Comparison of ENCODE assay signal across 24 mouse cellular contexts in the genomic region with DNA sequence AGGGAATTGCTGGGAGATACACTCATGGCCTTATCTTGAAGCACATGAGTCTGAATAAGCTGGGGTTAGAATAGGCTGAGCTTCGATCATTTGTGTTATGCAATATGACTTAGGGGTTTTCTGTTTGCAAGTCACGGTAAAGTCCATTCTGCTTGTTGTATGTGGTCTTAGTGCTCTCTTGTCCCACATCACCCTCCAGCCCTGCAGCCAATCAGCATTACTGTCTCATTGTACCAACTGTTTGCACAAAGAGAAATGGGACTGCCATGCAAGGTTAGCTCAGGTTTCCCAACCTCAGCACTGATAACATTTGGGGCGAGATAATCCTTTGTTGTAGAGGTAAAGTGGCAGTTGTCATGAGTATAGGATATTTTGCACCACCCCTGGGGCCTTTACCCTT. TPM values are rescaled to one million over a fixed set of nuclear protein-coding genes. Genes with fewer than 3 reads are reported as not detected.
DNase-seq lines count a peak whose midpoint lies in the region; ATAC-seq and TF ChIP-seq lines count a peak whose summit lies in the region.
"Had no signal": no experiment of that assay in that cellular context is flagged by ENCODE, and none has a peak within 500 bp of the region (broad histone marks: within the 10 kb centered on the region; RNA-seq: fewer than 3 reads in every experiment).

No protein-coding gene starts in this region.

- no peak overlapping the region for H3K4me3 ChIP-seq in liver, embryonic 13.5 days (replicated peaks)
- no peak overlapping the region for H3K4me3 ChIP-seq in liver, postnatal 0 days (ENCODE audit: low read depth, low read length)
- no peak overlapping the region for H3K4me3 ChIP-seq in midbrain, postnatal 0 days (ENCODE audit: low read depth, low read length)
- H3K4me3 ChIP-seq: embryonic facial prominence, embryonic 15.5 days; erythroblast, embryonic 14.5 days; forebrain, embryonic 10.5 days; gastrocnemius, adult 2 months; heart, embryonic 15.5 days had no signal

- no peak for TF ChIP-seq EP300 in liver, postnatal 0 days (IDR thresholded peaks at IDR 0.05; ENCODE audit: low read depth)

- no peaks in the 10 kb centered on the region for H3K36me3 ChIP-seq in liver, embryonic 13.5 days
- H3K36me3 ChIP-seq in liver, postnatal 0 days (replicated peaks; ENCODE audit: insufficient read depth, low read length) = no peaks in the 10 kb centered on the region
- H3K36me3 ChIP-seq in midbrain, postnatal 0 days (ENCODE audit: insufficient read depth, low read length) = no peaks in the 10 kb centered on the region
- H3K36me3 ChIP-seq: embryonic facial prominence, embryonic 15.5 days; forebrain, embryonic 10.5 days; heart, embryonic 15.5 days had no signal

- no peak for TF ChIP-seq CTCF in liver, postnatal 0 days (IDR thresholded peaks at IDR 0.05; ENCODE audit: low read depth)
- TF ChIP-seq CTCF in midbrain, postnatal 0 days (IDR thresholded peaks at IDR 0.05) = no peak

- peaks cover 45% of the 10 kb centered on the region for H3K4me1 ChIP-seq in liver, embryonic 13.5 days (replicated peaks)
- H3K4me1 ChIP-seq in liver, postnatal 0 days (ENCODE audit: insufficient read depth) = peaks cover 12% of the 10 kb centered on the region
- H3K4me1 ChIP-seq in midbrain, postnatal 0 days (ENCODE audit: insufficient read depth, low read length) = peaks cover 5% of the 10 kb centered on the region

- H3K4me2 ChIP-seq in liver, embryonic 13.5 days = no peak overlapping the region
- no peak overlapping the region for H3K4me2 ChIP-seq in liver, postnatal 0 days (ENCODE audit: low read depth, low read length)
- H3K4me2 ChIP-seq in midbrain, postnatal 0 days (ENCODE audit: low read depth, low read length, poor library complexity, severe bottlenecking) = no peak overlapping the region
- H3K4me2 ChIP-seq: embryonic facial prominence, embryonic 15.5 days; heart, embryonic 11.5 days; heart, embryonic 15.5 days; hindbrain, embryonic 14.5 days had no signal

- H3K27ac ChIP-seq in liver, embryonic 13.5 days = peak overlapping the region; percentile 60
- H3K27ac ChIP-seq in liver, postnatal 0 days (ENCODE audit: low read depth) = peak overlapping the region; percentile 3; the same call in 1 of the 2 replicates
- H3K27ac ChIP-seq in midbrain, postnatal 0 days (ENCODE audit: low read depth, low read length) = no peak overlapping the region
- H3K27ac ChIP-seq: embryonic facial prominence, embryonic 15.5 days; forebrain, embryonic 10.5 days; gastrocnemius, adult 2 months; heart, embryonic 15.5 days; hindbrain, embryonic 14.5 days had no signal

- H3K9ac ChIP-seq in liver, embryonic 13.5 days = no peak overlapping the region
- no peak overlapping the region for H3K9ac ChIP-seq in liver, postnatal 0 days (replicated peaks)
- no peak overlapping the region for H3K9ac ChIP-seq in midbrain, postnatal 0 days (replicated peaks; ENCODE audit: low read length, poor library complexity, severe bottlenecking)
- H3K9ac ChIP-seq: embryonic facial prominence, embryonic 15.5 days; heart, embryonic 15.5 days; hindbrain, embryonic 14.5 days had no signal

- WGBS in liver, embryonic 13.5 days (ENCODE audit: insufficient replicate concordance) = 21% methylated on average over 3 of the region's 3 CpGs
- 25% methylated on average over 3 of the region's 3 CpGs for WGBS in liver, postnatal 0 days (ENCODE audit: insufficient replicate concordance)
- 78% methylated on average over 3 of the region's 3 CpGs for WGBS in midbrain, postnatal 0 days

- H3K27me3 ChIP-seq in liver, embryonic 13.5 days = no peaks in the 10 kb centered on the region
- no peaks in the 10 kb centered on the region for H3K27me3 ChIP-seq in liver, postnatal 0 days (ENCODE audit: insufficient read depth, low read length)
- no peaks in the 10 kb centered on the region for H3K27me3 ChIP-seq in midbrain, postnatal 0 days (ENCODE audit: insufficient read depth, low read length)
- H3K27me3 ChIP-seq: CH12.LX; embryonic facial prominence, embryonic 15.5 days; heart, embryonic 15.5 days had no signal

- DNase-seq in 416B (ENCODE audit: low read depth) = peak; percentile 57
- DNase-seq in liver, embryonic 13.5 days = no peak
- DNase-seq in liver, postnatal 0 days = peak; percentile 34
- DNase-seq in neural tube, embryonic 10.5 days (ENCODE audit: extremely low spot score, low spot score) = no peak
- DNase-seq in right cerebral cortex, postnatal 36 days (ENCODE audit: low spot score in 2 of 2) = no peak
- DNase-seq in adrenal gland, adult (ENCODE audit: inconsistent age in 2 of 2, low spot score in 1 of 2) = no peak
- no peak for DNase-seq in midbrain, postnatal 0 days (ENCODE audit: low spot score)
- DNase-seq: adrenal gland, postnatal 14 days; cerebellum, adult 11-12 months; cerebellum, adult 9-11 months; embryo, embryonic 11 days; gastrocnemius, adult 2 months; gastrocnemius, postnatal 36 days; heart, adult 18-20 months; heart, postnatal 14 days had no signal

- no peaks in the 10 kb centered on the region for H3K9me3 ChIP-seq in liver, embryonic 13.5 days (replicated peaks)
- no peaks in the 10 kb centered on the region for H3K9me3 ChIP-seq in liver, postnatal 0 days (ENCODE audit: low read length)
- H3K9me3 ChIP-seq in midbrain, postnatal 0 days (ENCODE audit: low read length) = no peaks in the 10 kb centered on the region
- H3K9me3 ChIP-seq: embryonic facial prominence, embryonic 15.5 days; forebrain, embryonic 10.5 days; heart, embryonic 15.5 days had no signal

- ATAC-seq in granulocyte monocyte progenitor cell, adult 5-6 weeks (replicated peaks; ENCODE audit: poor library complexity, severe bottlenecking) = peak; percentile 26
- ATAC-seq in liver, embryonic 13.5 days (ENCODE audit: low read depth) = peak; percentile 21
- peak; percentile 39 for ATAC-seq in liver, postnatal 0 days
- ATAC-seq in midbrain, postnatal 0 days (ENCODE audit: low FRiP score) = no peak
- ATAC-seq: forebrain, embryonic 14.5 days had no signal

RNA-seq across cellular contexts. Expression of gene Apmap, which starts 1.7 kb away (rescaled TPM):
- total RNA-seq in granulocyte monocyte progenitor cell, adult 5-6 weeks (2014; fragmentation: Nextera tagmentation) = 27.2 and 31.8 TPM in 2 replicates
- total RNA-seq in granulocyte monocyte progenitor cell, adult 5-6 weeks (2017) = 79.5 and 89.3 TPM in 2 replicates
- polyA plus RNA-seq in liver, embryonic 13.5 days (2015; fragmentation: Nextera tagmentation; extraction: Ambion mirVana) = 26.2 and 28.7 TPM in 2 replicates
- 38.4 and 46.0 TPM in 2 replicates for polyA plus RNA-seq in liver, postnatal 0 days (2015; fragmentation: Nextera tagmentation; extraction: Ambion mirVana)
- total RNA-seq in midbrain, postnatal 0 days (2014; rRNA removed) = 33.1 and 34.6 TPM in 2 replicates
- polyA plus RNA-seq in midbrain, postnatal 0 days (2015; fragmentation: Nextera tagmentation; extraction: Ambion mirVana) = 50.3 and 52.2 TPM in 2 replicates

RNA-seq across cellular contexts. Expression of gene Cst7, which starts 39.9 kb away (rescaled TPM):
- 336 and 375 TPM in 2 replicates for total RNA-seq in granulocyte monocyte progenitor cell, adult 5-6 weeks (2014; fragmentation: Nextera tagmentation)
- total RNA-seq in granulocyte monocyte progenitor cell, adult 5-6 weeks (2017) = 403 and 441 TPM in 2 replicates
- 6.1 and 6.2 TPM in 2 replicates for polyA plus RNA-seq in liver, embryonic 13.5 days (2015; fragmentation: Nextera tagmentation; extraction: Ambion mirVana)
- polyA plus RNA-seq in liver, postnatal 0 days (2015; fragmentation: Nextera tagmentation; extraction: Ambion mirVana) = 7.5 and 8.2 TPM in 2 replicates
- total RNA-seq in midbrain, postnatal 0 days (2014; rRNA removed) = 0.49 TPM in 1 of 2 replicates, not detected in the other
- 0.47 TPM in 1 of 2 replicates, not detected in the other for polyA plus RNA-seq in midbrain, postnatal 0 days (2015; fragmentation: Nextera tagmentation; extraction: Ambion mirVana)
- total RNA-seq: adrenal gland, postnatal 14 days; gastrocnemius, adult 2 months; gastrocnemius, postnatal 36 days; heart, postnatal 14 days had no signal
- polyA plus RNA-seq: forebrain, embryonic 14.5 days had no signal

RNA-seq across cellular contexts. Expression of gene Acss1, which starts 58.2 kb away (rescaled TPM):
- 13.1 and 14.5 TPM in 2 replicates for total RNA-seq in granulocyte monocyte progenitor cell, adult 5-6 weeks (2014; fragmentation: Nextera tagmentation)
- 8.1 and 12.2 TPM in 2 replicates for total RNA-seq in granulocyte monocyte progenitor cell, adult 5-6 weeks (2017)
- 28.7 and 44.7 TPM in 2 replicates for polyA plus RNA-seq in liver, embryonic 13.5 days (2015; fragmentation: Nextera tagmentation; extraction: Ambion mirVana)
- 15.7 and 16.7 TPM in 2 replicates for polyA plus RNA-seq in liver, postnatal 0 days (2015; fragmentation: Nextera tagmentation; extraction: Ambion mirVana)
- 22.7 and 26.1 TPM in 2 replicates for total RNA-seq in midbrain, postnatal 0 days (2014; rRNA removed)
- 14.5 and 16.4 TPM in 2 replicates for polyA plus RNA-seq in midbrain, postnatal 0 days (2015; fragmentation: Nextera tagmentation; extraction: Ambion mirVana)

Comparison
In these comparisons a context has a peak if more than half of its experiments do, and no peak if none do; other contexts are left out.
1. DNase-seq: peak in 416B (single experiment) and liver, postnatal 0 days (single experiment); none in liver, embryonic 13.5 days (single experiment), neural tube, embryonic 10.5 days (single experiment), right cerebral cortex, postnatal 36 days (0 of 2), adrenal gland, adult (0 of 2) and midbrain, postnatal 0 days (single experiment).